Mouse (Mus musculus) intestine, embryonic 15.5 days (tissue): ENCODE data around the gene Cfap44. TPM values are rescaled to one million over a fixed set of nuclear protein-coding genes. Genes with fewer than 3 reads are reported as not detected.
A peak's percentile ranks its signal among the peaks of the same experiment; 100 is the strongest.

ENCODE experiments used
- ATAC-seq: fragments of 200-750 bp; cut with Nextera tagmentation; 2 replicates; pipeline ENCODE4 v1.8.0; 2017; ENCODE audit warnings: moderate TSS enrichment, moderate library complexity
- H3K27ac ChIP-seq: fragments of 300-500 bp; sonication (generic); 2 replicates; pipeline ENCODE4 v1.5.1; 2015; ENCODE audit warnings: mild to moderate bottlenecking, inconsistent platforms
- H3K27me3 ChIP-seq: fragments of 300-500 bp; sonication (generic); replicated peaks from 2 replicates; pipeline ENCODE4 v1.6.1; 2015; ENCODE audit warnings: inconsistent platforms
- H3K36me3 ChIP-seq: fragments of 300-500 bp; sonication (generic); 2 replicates; pipeline ENCODE4 v1.6.1; 2015; ENCODE audit warnings: inconsistent platforms
- H3K4me1 ChIP-seq: fragments of 300-500 bp; sonication (generic); replicated peaks from 2 replicates; pipeline ENCODE4 v1.6.1; 2015; ENCODE audit warnings: inconsistent platforms
- H3K4me2 ChIP-seq: fragments of 300-500 bp; sonication (generic); replicated peaks from 2 replicates; pipeline ENCODE4 v1.6.1; 2015; ENCODE audit warnings: mild to moderate bottlenecking, inconsistent platforms
- H3K4me3 ChIP-seq: fragments of 300-500 bp; sonication (generic); replicated peaks from 2 replicates; pipeline ENCODE4 v1.5.1; 2015; ENCODE audit warnings: inconsistent platforms
- H3K9ac ChIP-seq: fragments of 300-500 bp; sonication (generic); 2 replicates; pipeline ENCODE4 v1.6.1; 2015; ENCODE audit warnings: inconsistent platforms
- H3K9me3 ChIP-seq: fragments of 300-500 bp; sonication (generic); 2 replicates; pipeline ENCODE4 v1.6.1; 2016; ENCODE audit warnings: inconsistent platforms
- WGBS: fragments of 180-500 bp; shearing (Covaris S2); methylation state at CpG from one replicate; pipeline ENCODE4 v1.1.7; 2015; 5-methylcytosine and 5-hydroxymethylcytosine counted together
- polyA plus RNA-seq: library from polyadenylated mRNA; unstranded; fragments of >200 nt; fragmentation: Nextera tagmentation; extraction: Ambion mirVana; gene quantifications from 2 replicates; pipeline ENCODE4 v1.2.1, GENCODE M21; 2015

The Cfap44 gene
- polyA plus RNA-seq, 1 experiment from 2014 or later = 0.14 TPM

GRCm38 (mm10) chr16:44527218-44527905 is 132.8 kb downstream of the Cfap44 start:
- 50% methylated on average over 11 of the region's 11 CpGs for WGBS
- no peak for ATAC-seq
- Histone ChIP-seq H3K4me1 (peaks cover 24% of the 10 kb centered on the region), H3K27me3 (no peaks in the 10 kb centered on the region), H3K9ac (no peak overlapping the region), H3K36me3 (no peaks in the 10 kb centered on the region), H3K27ac (no peak overlapping the region), H3K9me3 (no peaks in the 10 kb centered on the region), H3K4me3 (no peak overlapping the region), H3K4me2 (no peak overlapping the region)

GRCm38 (mm10) chr16:44528955-44529354 is 134.4 kb downstream of the Cfap44 start:
- 88% methylated on average over 7 of the region's 7 CpGs for WGBS
- no peak overlapping the region for H3K4me2 ChIP-seq
- peaks cover 26% of the 10 kb centered on the region for H3K4me1 ChIP-seq
- no peaks in the 10 kb centered on the region for H3K27me3 ChIP-seq
- no peak overlapping the region for H3K27ac ChIP-seq
- H3K4me3 ChIP-seq = no peak overlapping the region
- no peaks in the 10 kb centered on the region for H3K36me3 ChIP-seq
- no peaks in the 10 kb centered on the region for H3K9me3 ChIP-seq
- ATAC-seq = no peak
- H3K9ac ChIP-seq = no peak overlapping the region

- H3K4me2 ChIP-seq = no peak overlapping the region
- peaks cover 26% of the 10 kb centered on the region for H3K4me1 ChIP-seq
- no peak overlapping the region for H3K4me3 ChIP-seq
- H3K36me3 ChIP-seq = no peaks in the 10 kb centered on the region
- H3K27me3 ChIP-seq = no peaks in the 10 kb centered on the region
- no peak for ATAC-seq
- H3K9me3 ChIP-seq = no peaks in the 10 kb centered on the region
- 58% methylated on average over 8 of the region's 8 CpGs for WGBS
- no peak overlapping the region for H3K9ac ChIP-seq
- no peak overlapping the region for H3K27ac ChIP-seq
These were observed 135.1 kb downstream of the Cfap44 start for GRCm38 (mm10) chr16:44529691-44530090.

GRCm38 (mm10) chr16:44530191-44530590 is 135.6 kb downstream of the Cfap44 start:
- WGBS = 48% methylated on average over 9 of the region's 9 CpGs
- Histone ChIP-seq H3K4me3 (no peak overlapping the region), H3K9ac (no peak overlapping the region), H3K9me3 (no peaks in the 10 kb centered on the region), H3K27ac (0 out of 2 replicates have a peak overlapping the region, but pooled peaks have one; percentile 3), H3K4me2 (peak overlapping the region; percentile 45), H3K27me3 (no peaks in the 10 kb centered on the region), H3K4me1 (peaks cover 26% of the 10 kb centered on the region), H3K36me3 (no peaks in the 10 kb centered on the region)
- ATAC-seq = no peak

- WGBS = 8% methylated on average over 7 of the region's 7 CpGs
- H3K9me3 ChIP-seq = no peaks in the 10 kb centered on the region
- H3K27ac ChIP-seq = no peak overlapping the region
- no peaks in the 10 kb centered on the region for H3K36me3 ChIP-seq
- no peaks in the 10 kb centered on the region for H3K27me3 ChIP-seq
- H3K4me1 ChIP-seq = peaks cover 26% of the 10 kb centered on the region
- H3K4me3 ChIP-seq = no peak overlapping the region
- peak overlapping the region; percentile 45 for H3K4me2 ChIP-seq
- no peak overlapping the region for H3K9ac ChIP-seq
- peak; percentile 71 for ATAC-seq
These were observed 136.2 kb downstream of the Cfap44 start for GRCm38 (mm10) chr16:44530829-44531228.

- Histone ChIP-seq H3K4me1 (peaks cover 26% of the 10 kb centered on the region), H3K36me3 (no peaks in the 10 kb centered on the region), H3K27ac (no peak overlapping the region), H3K4me2 (peak overlapping the region; percentile 45), H3K4me3 (no peak overlapping the region), H3K9me3 (no peaks in the 10 kb centered on the region), H3K9ac (no peak overlapping the region), H3K27me3 (no peaks in the 10 kb centered on the region)
- 0 out of 2 replicates have a peak, but pooled peaks have one; percentile 26 for ATAC-seq
- 53% methylated on average over 12 of the region's 12 CpGs for WGBS
These were observed 136.7 kb downstream of the Cfap44 start for GRCm38 (mm10) chr16:44531239-44531797.

Other genes with a start within 250 kb of the Cfap44 start
- 2.6 and 3.0 TPM in 2 replicates for gene Usf3, start 221.6 kb upstream of the Cfap44 start, polyA plus RNA-seq
- 1.1 and 1.5 TPM in 2 replicates for gene Sidt1, start 61.6 kb upstream of the Cfap44 start, polyA plus RNA-seq
- gene Spice1, start 47.7 kb upstream of the Cfap44 start, polyA plus RNA-seq = 19.5 and 22.2 TPM in 2 replicates
- 9.8 and 10.3 TPM in 2 replicates for gene Boc, start 164.1 kb downstream of the Cfap44 start, polyA plus RNA-seq